Mouse (Mus musculus) forebrain, embryonic 10.5 days (tissue): ENCODE data around the gene Rnase4. TPM values are rescaled to one million over a fixed set of nuclear protein-coding genes. Genes with fewer than 3 reads are reported as not detected.

Source experiments
- DNase-seq: peaks from one replicate; pipeline ENCODE4 v3.0.0-alpha.2; 2017; ENCODE audit warnings: low spot score; ENCODE audit errors: extremely low spot score
- H3K27ac ChIP-seq: fragments of 300-500 bp; sonication (generic); 2 replicates; pipeline ENCODE4 v1.5.1; 2016; ENCODE audit warnings: mild to moderate bottlenecking
- H3K27me3 ChIP-seq: fragments of 300-500 bp; sonication (generic); 2 replicates; pipeline ENCODE4 v1.6.1; 2016; ENCODE audit warnings: mild to moderate bottlenecking; ENCODE audit not compliant: poor library complexity, severe bottlenecking
- H3K36me3 ChIP-seq: fragments of 300-500 bp; sonication (generic); replicated peaks from 2 replicates; pipeline ENCODE4 v1.6.1; 2016; ENCODE audit warnings: mild to moderate bottlenecking, moderate library complexity
- H3K4me1 ChIP-seq: fragments of 300-500 bp; sonication (generic); 2 replicates; pipeline ENCODE4 v1.6.1; 2016
- H3K4me3 ChIP-seq: fragments of 300-500 bp; sonication (generic); 2 replicates; pipeline ENCODE4 v1.5.1; 2016; ENCODE audit warnings: mild to moderate bottlenecking, moderate library complexity
- H3K9me3 ChIP-seq: fragments of 300-500 bp; sonication (generic); 2 replicates; pipeline ENCODE4 v1.6.1; 2016; ENCODE audit warnings: mild to moderate bottlenecking, moderate library complexity
- WGBS: fragments of 180-500 bp; shearing (Covaris S2); methylation state at CpG from one replicate; pipeline ENCODE4 v1.1.7; 2016; 5-methylcytosine and 5-hydroxymethylcytosine counted together
- polyA plus RNA-seq: library from polyadenylated mRNA; unstranded; fragments of >200 nt; fragmentation: Nextera tagmentation; extraction: Ambion mirVana; gene quantifications from 2 replicates; pipeline ENCODE4 v1.2.1, GENCODE M21; 2016

Gene Rnase4
- polyA plus RNA-seq, 1 experiment from 2014 or later, result 6.8 TPM

- Histone ChIP-seq H3K36me3 (no peaks in the 10 kb centered on the region), H3K9me3 (no peaks in the 10 kb centered on the region), H3K4me3 (no peak overlapping the region), H3K4me1 (peaks cover 13% of the 10 kb centered on the region), H3K27me3 (peaks cover 11% of the 10 kb centered on the region), H3K27ac (no peak overlapping the region)
- WGBS, result 85% methylated on average over 1 of the region's 1 CpGs
- no peak for DNase-seq
Measured at GRCm38 (mm10) chr14:51079180-51079579, 11.7 kb upstream of the Rnase4 start.

- H3K4me1 ChIP-seq, result peaks cover 14% of the 10 kb centered on the region
- no peaks in the 10 kb centered on the region for H3K9me3 ChIP-seq
- H3K36me3 ChIP-seq, result no peaks in the 10 kb centered on the region
- peaks cover 24% of the 10 kb centered on the region for H3K27me3 ChIP-seq
- no peak overlapping the region for H3K4me3 ChIP-seq
- DNase-seq, result no peak
- H3K27ac ChIP-seq, result no peak overlapping the region
- WGBS, result 96% methylated on average over 2 of the region's 2 CpGs
Measured at GRCm38 (mm10) chr14:51081035-51081434, 9.8 kb upstream of the Rnase4 start.

- Histone ChIP-seq H3K4me1 (peaks cover 18% of the 10 kb centered on the region), H3K36me3 (no peaks in the 10 kb centered on the region), H3K4me3 (peak overlapping the region; percentile 68), H3K27ac (peak overlapping the region; percentile 69), H3K27me3 (peaks cover 24% of the 10 kb centered on the region), H3K9me3 (no peaks in the 10 kb centered on the region)
- 2% methylated on average over 40 of the region's 40 CpGs for WGBS
- peak; percentile 69 for DNase-seq
Measured at GRCm38 (mm10) chr14:51082599-51083581, 8.0 kb upstream of the Rnase4 start.

GRCm38 (mm10) chr14:51083805-51084204, 7.1 kb upstream of the Rnase4 start:
- DNase-seq, result no peak
- no peaks in the 10 kb centered on the region for H3K36me3 ChIP-seq
- peak overlapping the region; percentile 68 for H3K4me3 ChIP-seq
- no peak overlapping the region for H3K27ac ChIP-seq
- WGBS, result 13% methylated on average over 7 of the region's 7 CpGs
- H3K27me3 ChIP-seq, result peaks cover 24% of the 10 kb centered on the region
- peaks cover 18% of the 10 kb centered on the region for H3K4me1 ChIP-seq
- no peaks in the 10 kb centered on the region for H3K9me3 ChIP-seq

- H3K27me3 ChIP-seq, result peaks cover 24% of the 10 kb centered on the region
- 79% methylated on average over 2 of the region's 2 CpGs for WGBS
Measured at GRCm38 (mm10) chr14:51085086-51085485, 5.8 kb upstream of the Rnase4 start.

GRCm38 (mm10) chr14:51085911-51086310, 5.0 kb upstream of the Rnase4 start:
- Histone ChIP-seq H3K9me3 (no peaks in the 10 kb centered on the region), H3K36me3 (no peaks in the 10 kb centered on the region), H3K27ac (no peak overlapping the region), H3K4me1 (peaks cover 18% of the 10 kb centered on the region), H3K27me3 (peaks cover 23% of the 10 kb centered on the region), H3K4me3 (no peak overlapping the region)
- no peak for DNase-seq
- 79% methylated on average over 4 of the region's 4 CpGs for WGBS

More at GRCm38 (mm10) chr14:51085086-51085485, 5.8 kb upstream of the Rnase4 start:
- no peak overlapping the region for H3K27ac ChIP-seq
- H3K4me1 ChIP-seq, result peaks cover 18% of the 10 kb centered on the region
- DNase-seq, result no peak
- H3K9me3 ChIP-seq, result no peaks in the 10 kb centered on the region
- H3K4me3 ChIP-seq, result no peak overlapping the region
- H3K36me3 ChIP-seq, result no peaks in the 10 kb centered on the region

GRCm38 (mm10) chr14:51087762-51088161, 3.1 kb upstream of the Rnase4 start:
- H3K27me3 ChIP-seq, result peaks cover 29% of the 10 kb centered on the region
- DNase-seq, result no peak
- 11% methylated on average over 9 of the region's 9 CpGs for WGBS
- H3K4me1 ChIP-seq, result peaks cover 18% of the 10 kb centered on the region
- H3K27ac ChIP-seq, result peak overlapping the region; percentile 53; the same call in 1 of the 2 replicates
- peak overlapping the region; percentile 71 for H3K4me3 ChIP-seq
- no peaks in the 10 kb centered on the region for H3K9me3 ChIP-seq
- H3K36me3 ChIP-seq, result no peaks in the 10 kb centered on the region

GRCm38 (mm10) chr14:51088166-51088969, 2.5 kb upstream of the Rnase4 start:
- whole genome bisulfite sequencing, result under 1% methylated on average over 23 of the region's 23 CpGs
- H3K9me3 ChIP-seq, result no peaks in the 10 kb centered on the region
- H3K4me3 ChIP-seq, result peak overlapping the region; percentile 71
- peaks cover 13% of the 10 kb centered on the region for H3K4me1 ChIP-seq
- peak; percentile 85 for DNase-seq
- H3K36me3 ChIP-seq, result no peaks in the 10 kb centered on the region
- H3K27ac ChIP-seq, result peak overlapping the region; percentile 84
- H3K27me3 ChIP-seq, result peaks cover 29% of the 10 kb centered on the region

GRCm38 (mm10) chr14:51088970-51089673, 1.8 kb upstream of the Rnase4 start:
- H3K9me3 ChIP-seq, result no peaks in the 10 kb centered on the region
- H3K36me3 ChIP-seq, result no peaks in the 10 kb centered on the region
- H3K27me3 ChIP-seq, result peaks cover 24% of the 10 kb centered on the region
- peak overlapping the region; percentile 71 for H3K4me3 ChIP-seq
- peaks cover 5% of the 10 kb centered on the region for H3K4me1 ChIP-seq
- WGBS, result under 1% methylated on average over 34 of the region's 34 CpGs
- peak; percentile 96 for DNase-seq
- H3K27ac ChIP-seq, result peak overlapping the region; percentile 84

GRCm38 (mm10) chr14:51089674-51090076, 1.2 kb upstream of the Rnase4 start:
- H3K27me3 ChIP-seq, result peaks cover 18% of the 10 kb centered on the region
- peak overlapping the region; percentile 71 for H3K4me3 ChIP-seq
- no peaks in the 10 kb centered on the region for H3K36me3 ChIP-seq
- no peaks in the 10 kb centered on the region for H3K9me3 ChIP-seq
- DNase-seq, result no peak
- WGBS, result under 1% methylated on average over 15 of the region's 15 CpGs
- H3K27ac ChIP-seq, result peak overlapping the region; percentile 84
- H3K4me1 ChIP-seq, result peaks cover 4% of the 10 kb centered on the region; the same call in 1 of the 2 replicates

- DNase-seq, result peak; percentile 85
- under 1% methylated on average over 27 of the region's 27 CpGs for WGBS
- H3K4me1 ChIP-seq, result peaks cover 4% of the 10 kb centered on the region; the same call in 1 of the 2 replicates
Measured at GRCm38 (mm10) chr14:51090077-51090781, 648 bp upstream of the Rnase4 start.

More at GRCm38 (mm10) chr14:51090077-51090781, 648 bp upstream of the Rnase4 start:
- peaks cover 13% of the 10 kb centered on the region for H3K27me3 ChIP-seq
- no peaks in the 10 kb centered on the region for H3K36me3 ChIP-seq
- peak overlapping the region; percentile 84 for H3K27ac ChIP-seq
- no peaks in the 10 kb centered on the region for H3K9me3 ChIP-seq
- H3K4me3 ChIP-seq, result peak overlapping the region; percentile 71
